Mouse (Mus musculus): ENCODE data around the gene Arhgap4. TPM values are rescaled to one million over a fixed set of nuclear protein-coding genes. Genes with fewer than 3 reads are reported as not detected.
A peak's percentile ranks its signal among the peaks of the same experiment; 100 is the strongest.

Arhgap4 gene
- total and polyA plus RNA-seq, 2 experiments from 2014 or later = 1.6 to 4.8 TPM

- H3K27ac ChIP-seq (ENCODE audit: low read depth, low read length) = no peak overlapping the region
- H3K27me3 ChIP-seq (ENCODE audit: insufficient read depth, low read length) = no peaks in the 10 kb centered on the region
- H3K9me3 ChIP-seq (ENCODE audit: low read length) = no peaks in the 10 kb centered on the region
- peaks cover 13% of the 10 kb centered on the region; the same call in 1 of the 2 replicates for H3K36me3 ChIP-seq (ENCODE audit: insufficient read depth)
- ATAC-seq (no peak), DNase-seq (no peak)
- 62% methylated on average over 3 of the region's 3 CpGs for WGBS
- no peak for TF ChIP-seq CTCF (IDR thresholded peaks at IDR 0.05; ENCODE audit: low read depth)
- H3K4me2 ChIP-seq (ENCODE audit: low read depth) = no peak overlapping the region
- no peak overlapping the region for H3K9ac ChIP-seq
- H3K4me3 ChIP-seq (ENCODE audit: low read depth, low read length) = no peak overlapping the region
- H3K4me1 ChIP-seq (ENCODE audit: insufficient read depth) = no peaks in the 10 kb centered on the region
Measured at GRCm38 (mm10) chrX:73855087-73855408, 66.6 kb downstream of the Arhgap4 start.

- WGBS = 78% methylated on average over 8 of the region's 9 CpGs
- Histone ChIP-seq H3K27me3 (ENCODE audit: insufficient read depth, low read length) (no peaks in the 10 kb centered on the region), H3K27ac (ENCODE audit: low read depth, low read length) (no peak overlapping the region), H3K9me3 (ENCODE audit: low read length) (no peaks in the 10 kb centered on the region), H3K4me3 (ENCODE audit: low read depth, low read length) (no peak overlapping the region), H3K4me2 (ENCODE audit: low read depth) (no peak overlapping the region), H3K4me1 (ENCODE audit: insufficient read depth) (no peaks in the 10 kb centered on the region), H3K9ac (no peak overlapping the region), H3K36me3 (ENCODE audit: insufficient read depth) (peaks cover 8% of the 10 kb centered on the region; the same call in 1 of the 2 replicates)
- TF ChIP-seq CTCF (IDR thresholded peaks at IDR 0.05; ENCODE audit: low read depth) = no peak
- 0 out of 2 replicates have a peak, but pooled peaks have one; percentile 5 for ATAC-seq
- no peak for DNase-seq
Measured at GRCm38 (mm10) chrX:73854326-73855086, 67.2 kb downstream of the Arhgap4 start.

Other genes starting within 250 kb of the Arhgap4 start
- 39.5 and 45.4 TPM in 2 replicates for gene Slc6a8, start 248.7 kb downstream of the Arhgap4 start, total RNA-seq (2014; rRNA removed)
- 3.9 and 5.8 TPM in 2 replicates for gene Slc6a8, start 248.7 kb downstream of the Arhgap4 start, polyA plus RNA-seq (2015; fragmentation: Nextera tagmentation; extraction: Ambion mirVana)
- 41.9 and 45.4 TPM in 2 replicates for gene Bcap31, start 205.7 kb downstream of the Arhgap4 start, total RNA-seq (2014; rRNA removed)
- 113 and 121 TPM in 2 replicates for gene Bcap31, start 205.7 kb downstream of the Arhgap4 start, polyA plus RNA-seq (2015; fragmentation: Nextera tagmentation; extraction: Ambion mirVana)
- 11.7 and 13.8 TPM in 2 replicates for gene Abcd1, start 205.3 kb downstream of the Arhgap4 start, total RNA-seq (2014; rRNA removed)
- 6.7 and 7.6 TPM in 2 replicates for gene Abcd1, start 205.3 kb downstream of the Arhgap4 start, polyA plus RNA-seq (2015; fragmentation: Nextera tagmentation; extraction: Ambion mirVana)
- gene Plxnb3, start 164.8 kb downstream of the Arhgap4 start, total RNA-seq (2014; rRNA removed) = 0.62 and 1.6 TPM in 2 replicates
- 0.29 and 0.45 TPM in 2 replicates for gene Plxnb3, start 164.8 kb downstream of the Arhgap4 start, polyA plus RNA-seq (2015; fragmentation: Nextera tagmentation; extraction: Ambion mirVana)
- 0.14 and 0.62 TPM in 2 replicates for gene Srpk3, start 147.5 kb downstream of the Arhgap4 start, total RNA-seq (2014; rRNA removed)
- 0.91 and 0.99 TPM in 2 replicates for gene Srpk3, start 147.5 kb downstream of the Arhgap4 start, polyA plus RNA-seq (2015; fragmentation: Nextera tagmentation; extraction: Ambion mirVana)
- 177 and 186 TPM in 2 replicates for gene Idh3g, start 135.0 kb downstream of the Arhgap4 start, total RNA-seq (2014; rRNA removed)
- 208 and 213 TPM in 2 replicates for gene Idh3g, start 135.0 kb downstream of the Arhgap4 start, polyA plus RNA-seq (2015; fragmentation: Nextera tagmentation; extraction: Ambion mirVana)
- 107 and 169 TPM in 2 replicates for gene Ssr4, start 134.8 kb downstream of the Arhgap4 start, total RNA-seq (2014; rRNA removed)
- gene Ssr4, start 134.8 kb downstream of the Arhgap4 start, polyA plus RNA-seq (2015; fragmentation: Nextera tagmentation; extraction: Ambion mirVana) = 167 and 186 TPM in 2 replicates
- gene Pdzd4, start 96.9 kb downstream of the Arhgap4 start, total RNA-seq (2014; rRNA removed) = 239 and 252 TPM in 2 replicates
- gene Pdzd4, start 96.9 kb downstream of the Arhgap4 start, polyA plus RNA-seq (2015; fragmentation: Nextera tagmentation; extraction: Ambion mirVana) = 3.4 and 4.0 TPM in 2 replicates
- not detected in 2 replicates for gene Avpr2, start 29.8 kb downstream of the Arhgap4 start, total RNA-seq (2014; rRNA removed)
- gene Avpr2, start 29.8 kb downstream of the Arhgap4 start, polyA plus RNA-seq (2015; fragmentation: Nextera tagmentation; extraction: Ambion mirVana) = not detected in 2 replicates
- 225 and 256 TPM in 2 replicates for gene L1cam, start 25.8 kb downstream of the Arhgap4 start, total RNA-seq (2014; rRNA removed)
- 75.9 and 100 TPM in 2 replicates for gene L1cam, start 25.8 kb downstream of the Arhgap4 start, polyA plus RNA-seq (2015; fragmentation: Nextera tagmentation; extraction: Ambion mirVana)
- gene Naa10, start 74 bp upstream of the Arhgap4 start, total RNA-seq (2014; rRNA removed) = 68.9 and 71.2 TPM in 2 replicates
- gene Naa10, start 74 bp upstream of the Arhgap4 start, polyA plus RNA-seq (2015; fragmentation: Nextera tagmentation; extraction: Ambion mirVana) = 92.1 and 100 TPM in 2 replicates
- gene Renbp, start 9.0 kb upstream of the Arhgap4 start, total RNA-seq (2014; rRNA removed) = 4.9 and 13.1 TPM in 2 replicates
- 11.7 and 12.4 TPM in 2 replicates for gene Renbp, start 9.0 kb upstream of the Arhgap4 start, polyA plus RNA-seq (2015; fragmentation: Nextera tagmentation; extraction: Ambion mirVana)
- gene Hcfc1, start 44.5 kb upstream of the Arhgap4 start, total RNA-seq (2014; rRNA removed) = 69.7 and 102 TPM in 2 replicates
- gene Hcfc1, start 44.5 kb upstream of the Arhgap4 start, polyA plus RNA-seq (2015; fragmentation: Nextera tagmentation; extraction: Ambion mirVana) = 23.1 and 30.8 TPM in 2 replicates
- gene Irak1, start 102.0 kb upstream of the Arhgap4 start, total RNA-seq (2014; rRNA removed) = 41.9 and 63.7 TPM in 2 replicates
- 21.0 and 28.0 TPM in 2 replicates for gene Irak1, start 102.0 kb upstream of the Arhgap4 start, polyA plus RNA-seq (2015; fragmentation: Nextera tagmentation; extraction: Ambion mirVana)
- gene Opn1mw, start 205.6 kb upstream of the Arhgap4 start, total RNA-seq (2014; rRNA removed) = not detected in 2 replicates
- gene Opn1mw, start 205.6 kb upstream of the Arhgap4 start, polyA plus RNA-seq (2015; fragmentation: Nextera tagmentation; extraction: Ambion mirVana) = not detected in 2 replicates
- gene Mecp2, start 213.5 kb upstream of the Arhgap4 start, total RNA-seq (2014; rRNA removed) = 56.7 and 80.9 TPM in 2 replicates
- gene Mecp2, start 213.5 kb upstream of the Arhgap4 start, polyA plus RNA-seq (2015; fragmentation: Nextera tagmentation; extraction: Ambion mirVana) = 11.4 and 12.4 TPM in 2 replicates
- not detected in 2 replicates for gene Tex28, start 246.0 kb upstream of the Arhgap4 start, total RNA-seq (2014; rRNA removed)
- gene Tex28, start 246.0 kb upstream of the Arhgap4 start, polyA plus RNA-seq (2015; fragmentation: Nextera tagmentation; extraction: Ambion mirVana) = not detected in 2 replicates

Data from forebrain, postnatal 0 days (tissue).